Mouse (Mus musculus): ENCODE measurements at regions not wholly inside any gene's neighbourhood (a gene's known extent, or its start where the extent isn't known, plus 50 kb on each side); places are given as distances from the start of the nearest gene placed in this dataset.
A peak's percentile ranks its signal among the peaks of the same experiment; 100 is the strongest.

DNA sequence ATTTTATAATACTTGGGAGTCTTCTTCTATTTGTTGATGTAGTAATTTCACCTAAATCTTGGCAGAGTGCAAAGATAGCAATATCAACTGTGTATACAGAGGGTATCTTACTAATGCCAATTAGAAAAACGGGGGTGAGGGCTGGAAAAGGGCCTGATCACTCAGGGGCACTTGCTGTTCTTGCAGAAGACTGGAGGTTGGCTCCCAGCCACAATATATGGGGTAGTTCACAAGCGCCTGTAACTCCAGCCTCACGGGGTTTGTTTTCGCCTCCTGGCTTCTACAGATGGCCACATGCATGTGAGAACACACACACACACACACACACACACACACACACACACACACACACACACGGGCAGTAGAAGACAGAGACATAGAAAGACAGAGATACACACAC lies 185.7 kb downstream of the Plk2 start:
- no peak for DNase-seq (ENCODE audit: low read depth, low spot score)

DNA sequence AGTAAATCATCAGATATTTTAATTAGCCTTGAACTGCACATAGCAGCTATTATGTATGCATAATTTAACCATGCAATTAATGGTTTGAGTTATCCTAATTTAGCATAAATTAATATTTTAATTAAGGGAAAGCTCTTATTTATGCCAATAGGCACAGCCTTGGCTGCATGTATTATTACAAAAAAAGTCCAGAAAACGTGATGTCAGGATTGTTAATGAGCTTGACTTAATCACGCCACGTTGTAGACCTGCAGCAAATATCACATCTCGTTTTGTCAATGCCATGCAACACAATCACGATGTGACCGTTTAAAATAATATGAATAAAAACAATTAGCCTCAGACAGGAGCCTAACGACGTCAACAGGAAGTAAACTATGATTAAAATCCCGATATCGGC lies 189.9 kb downstream of the Plk2 start:
- no peak for DNase-seq (ENCODE audit: low read depth, low spot score)

DNA sequence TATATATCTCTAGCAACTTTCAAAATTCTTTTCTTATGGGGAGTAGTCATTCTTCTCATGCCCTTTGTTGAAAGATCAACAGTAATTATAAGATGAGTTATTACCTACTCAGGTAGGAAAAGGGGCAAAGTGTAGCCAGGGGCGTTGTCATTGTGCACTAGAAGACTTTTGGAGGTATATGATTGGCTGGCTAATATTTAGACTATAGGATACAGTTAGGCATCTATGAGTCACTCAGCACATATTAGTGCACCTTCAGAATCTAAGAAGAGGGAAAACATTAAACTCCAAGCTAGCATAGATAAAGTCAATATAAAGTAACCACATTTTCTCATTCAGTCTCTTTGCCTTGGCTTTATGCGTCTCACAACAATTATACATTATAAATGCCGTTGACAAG lies 199.8 kb downstream of the Plk2 start:
- DNase-seq (ENCODE audit: low read depth, low spot score), result no peak

DNA sequence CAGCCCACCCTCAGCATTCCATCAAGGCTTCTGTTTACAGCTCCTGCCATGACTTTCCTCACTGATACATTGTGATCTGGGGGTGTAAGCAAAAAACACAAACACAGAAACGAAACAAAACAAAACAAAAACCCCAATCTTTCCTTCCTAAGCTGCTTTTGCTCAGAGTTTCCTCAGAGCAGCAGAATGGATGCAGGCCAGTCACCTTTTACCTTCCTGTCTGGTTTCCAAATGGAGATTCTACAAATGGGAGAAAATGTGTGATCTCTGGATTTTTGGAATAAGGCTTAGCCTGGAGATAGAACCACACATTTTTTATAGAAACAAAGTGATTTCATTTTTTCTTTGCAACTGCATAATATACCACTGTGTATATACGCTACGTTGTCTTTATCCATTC lies 204.8 kb downstream of the Plk2 start:
- DNase-seq (ENCODE audit: low read depth, low spot score), result no peak

DNA sequence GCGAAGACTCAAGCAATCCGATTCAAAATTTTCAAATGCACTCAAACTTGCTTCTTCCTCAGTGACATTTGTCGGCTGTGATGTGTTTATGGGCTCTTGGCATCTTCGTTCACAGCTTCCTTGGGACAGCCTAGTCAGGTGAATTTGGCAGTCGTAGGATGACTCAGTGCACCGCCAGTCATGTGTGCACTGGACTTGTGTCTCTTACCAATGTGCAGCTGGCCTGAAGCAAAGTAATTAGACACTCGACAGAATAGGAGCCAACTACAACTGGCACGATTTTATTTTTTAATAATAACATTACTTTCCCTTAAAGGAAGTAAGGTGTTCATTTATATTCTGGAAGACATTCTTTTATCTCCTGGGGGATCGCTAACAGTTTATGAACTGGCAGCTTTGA lies 205.5 kb downstream of the Plk2 start:
- DNase-seq (ENCODE audit: low read depth, low spot score), result peak; percentile 35

DNA sequence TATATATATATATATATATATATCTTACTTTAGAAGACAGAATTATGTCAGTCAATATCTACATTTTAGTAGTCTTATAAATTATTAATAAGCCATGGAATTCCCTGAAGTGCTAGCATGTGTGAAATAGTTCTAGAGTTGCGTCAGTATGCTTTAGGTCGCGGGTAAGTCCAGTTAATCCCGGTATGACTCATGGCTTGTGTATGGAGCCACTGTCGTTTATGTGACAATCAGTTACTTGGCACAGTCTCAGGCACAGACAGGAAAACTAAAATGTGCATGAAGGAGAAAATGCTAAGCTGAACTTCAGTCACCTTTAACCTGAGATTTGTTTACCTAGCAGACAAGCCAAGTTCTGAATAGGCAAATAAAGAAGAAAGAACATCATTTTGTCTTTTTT lies 206.5 kb downstream of the Plk2 start:
- peak; percentile 55 for DNase-seq (ENCODE audit: low read depth, low spot score)

DNA sequence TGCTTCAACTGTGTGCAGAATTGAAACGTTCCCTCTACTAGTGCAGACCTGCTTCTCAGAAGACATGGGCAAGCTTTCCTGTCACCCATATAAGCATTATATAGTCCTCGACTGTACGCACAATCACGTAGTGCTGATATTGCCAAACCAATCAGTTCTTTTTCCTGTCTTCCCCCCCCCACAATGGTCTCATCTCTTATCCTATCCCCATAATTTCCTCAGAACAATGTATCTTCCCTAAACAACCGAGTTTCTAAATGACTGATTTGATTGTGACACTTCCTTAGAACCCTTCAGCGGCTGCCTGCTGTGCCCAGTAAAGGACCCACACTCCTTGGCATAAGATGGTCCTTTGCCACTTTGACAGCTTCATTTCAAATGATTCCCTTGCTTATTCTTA lies 207.0 kb downstream of the Plk2 start:
- DNase-seq (ENCODE audit: low read depth, low spot score), result no peak

DNA sequence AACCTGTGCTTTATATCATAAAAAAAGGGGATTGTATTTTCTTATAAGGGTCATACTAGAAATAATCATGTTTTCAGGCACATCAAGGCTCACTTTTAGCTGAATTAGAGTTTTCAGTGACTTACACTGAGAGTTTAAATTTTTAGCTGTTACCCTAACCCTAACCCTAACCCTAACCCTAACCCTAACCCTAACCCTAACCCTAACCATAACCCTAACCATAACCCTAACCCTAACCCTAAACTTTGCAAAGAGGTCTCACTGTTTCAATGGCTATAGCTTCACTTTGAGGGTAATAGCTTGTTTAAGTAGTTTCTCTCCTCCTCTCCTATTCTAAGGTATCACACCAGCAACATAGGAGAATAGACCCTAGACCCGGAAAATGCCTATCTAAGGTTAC lies 208.0 kb downstream of the Plk2 start:
- DNase-seq (ENCODE audit: low read depth, low spot score), result no peak

DNA sequence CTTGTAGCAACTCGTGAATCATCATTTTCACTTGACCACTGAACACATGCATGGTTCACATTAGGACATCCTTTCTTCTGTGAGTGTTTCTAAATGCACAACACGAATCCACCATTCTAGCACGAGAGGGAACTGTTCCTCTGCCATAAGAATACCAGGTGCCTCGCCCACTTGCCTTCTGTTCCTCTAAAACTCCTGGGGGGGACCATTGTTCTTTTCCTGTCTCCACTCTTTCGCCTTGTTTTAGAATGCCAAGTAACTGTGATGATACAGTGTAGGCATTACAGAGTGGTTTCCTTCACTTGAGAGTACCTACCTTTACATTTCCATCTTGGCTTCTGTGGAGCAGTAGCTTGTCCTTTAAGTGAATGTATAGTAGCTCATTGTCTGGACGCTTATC lies 224.2 kb downstream of the Plk2 start:
- no peak for DNase-seq (ENCODE audit: low read depth, low spot score)

DNA sequence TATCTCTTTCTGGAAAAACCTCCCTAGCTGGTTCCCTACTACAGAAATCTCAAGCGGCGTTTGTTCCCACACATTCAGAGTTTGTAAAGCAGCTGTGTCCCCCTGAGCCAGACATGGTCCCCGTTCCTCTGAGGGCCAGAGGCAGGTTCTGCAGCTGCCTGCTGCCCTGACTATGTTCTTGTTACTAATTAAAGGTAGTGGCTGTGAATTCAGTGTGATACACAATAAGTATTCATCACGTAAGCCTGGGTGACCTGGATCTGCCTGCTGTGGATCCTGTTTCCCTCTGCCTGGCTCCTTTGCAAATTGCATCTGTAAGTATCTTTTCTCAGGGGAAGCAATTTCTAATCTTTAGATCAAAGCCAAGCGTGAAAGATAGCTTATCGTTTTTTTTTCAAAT lies 232.3 kb downstream of the Plk2 start:
- DNase-seq (ENCODE audit: low read depth, low spot score), result no peak

DNA sequence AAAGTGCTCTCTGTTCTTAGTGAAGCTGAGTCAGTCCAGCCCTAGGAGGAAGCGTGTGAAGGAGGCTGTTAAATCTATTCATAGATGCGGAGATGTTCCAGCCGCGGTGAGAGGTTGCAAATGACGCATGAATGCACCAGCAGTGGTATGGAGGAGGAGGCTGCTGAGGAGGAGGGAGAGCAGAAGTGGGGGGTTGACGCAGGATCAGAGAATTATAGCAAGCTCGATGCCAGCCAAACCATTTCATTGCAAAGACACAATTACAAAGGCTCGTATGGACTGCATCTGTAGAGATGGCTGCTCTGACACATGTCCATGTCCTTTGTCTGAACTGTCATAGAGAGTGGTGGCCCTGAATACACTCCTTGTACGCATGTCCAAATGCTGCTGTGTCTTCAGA lies 232.9 kb downstream of the Plk2 start:
- no peak for DNase-seq (ENCODE audit: low read depth, low spot score)

DNA sequence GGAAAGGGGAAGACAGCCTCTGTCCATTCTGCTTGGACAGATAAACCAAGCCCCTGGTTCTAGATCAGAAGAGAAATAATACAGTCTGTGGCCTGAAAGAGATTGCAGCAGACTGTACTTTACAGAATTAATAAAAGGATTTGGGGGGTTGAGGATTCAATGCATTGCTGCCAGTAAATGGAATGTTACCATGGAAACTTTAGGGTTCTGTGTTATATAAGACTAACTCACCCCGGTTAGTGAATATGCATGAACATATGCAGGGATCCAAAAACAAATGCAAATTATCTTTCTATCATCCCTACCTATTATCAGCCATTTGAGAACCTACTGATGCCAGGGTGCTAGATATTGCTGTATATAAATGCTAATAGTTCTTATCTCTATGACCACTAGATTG lies 233.4 kb downstream of the Plk2 start:
- DNase-seq (ENCODE audit: low read depth, low spot score), result no peak

DNA sequence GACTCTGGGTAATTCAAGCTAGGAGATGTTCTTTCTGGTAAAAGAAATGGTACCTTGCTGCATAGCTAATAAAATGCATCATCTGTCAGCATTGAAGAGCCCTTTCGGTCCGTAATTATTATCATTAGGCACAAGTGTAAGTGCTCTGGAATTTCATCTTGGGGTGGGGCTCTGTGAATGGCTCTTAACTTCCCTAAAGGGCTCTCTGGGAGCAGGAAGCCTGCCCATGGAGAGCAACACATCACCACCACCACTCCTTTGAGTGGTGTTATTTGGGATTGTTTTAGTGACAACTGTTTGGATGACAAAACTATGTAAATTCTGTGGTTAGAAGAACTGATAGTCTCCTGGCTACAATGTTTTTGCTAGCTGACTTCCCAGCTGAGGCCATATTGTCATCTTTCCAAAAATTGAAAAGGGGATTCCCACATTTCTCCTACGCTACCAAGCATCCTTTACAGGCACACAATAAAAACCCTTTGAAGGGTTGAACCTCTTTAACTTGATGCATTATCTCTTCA lies 238.5 kb downstream of the Plk2 start:
- peak; percentile 56 for DNase-seq (ENCODE audit: low read depth, low spot score)

DNA sequence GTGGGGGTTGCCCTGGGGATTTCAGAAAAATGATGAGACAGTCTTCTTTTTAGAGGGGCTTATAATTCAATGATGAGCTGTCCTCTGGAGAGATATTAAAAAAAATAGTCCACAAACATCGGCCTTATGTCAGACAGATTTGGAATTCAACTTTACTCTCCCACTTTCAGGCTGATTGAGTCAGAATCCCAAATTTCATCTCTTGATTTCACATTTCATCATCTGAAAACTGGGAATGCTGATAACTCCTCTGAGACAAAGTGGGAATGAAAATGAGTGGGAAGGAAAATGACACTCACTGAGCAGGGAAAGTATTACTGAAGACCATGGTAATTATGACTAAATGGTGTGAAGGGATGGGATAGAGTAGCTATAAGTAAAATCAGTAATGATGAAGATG lies 239.1 kb downstream of the Plk2 start:
- peak; percentile 64 for DNase-seq (ENCODE audit: low read depth, low spot score)

DNA sequence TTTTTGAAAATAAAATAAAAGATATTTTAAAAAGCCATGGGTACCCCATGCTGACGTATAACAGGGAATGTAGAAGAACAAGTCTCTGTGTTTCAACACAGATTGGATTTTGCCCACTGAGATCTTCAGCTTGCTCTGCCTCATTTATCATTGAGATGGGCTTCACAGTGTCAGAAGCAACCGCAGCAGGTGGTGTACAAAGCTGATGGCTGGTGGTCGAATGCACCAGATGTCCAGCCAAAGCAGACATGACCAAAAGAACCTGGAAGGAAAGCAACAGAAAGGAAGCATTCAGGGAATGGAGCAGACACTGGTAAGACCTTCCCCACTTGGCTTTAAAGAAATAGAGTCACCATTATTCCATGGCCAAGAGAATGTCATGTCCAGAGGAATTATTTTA lies 247.9 kb downstream of the Plk2 start:
- DNase-seq (ENCODE audit: low read depth, low spot score), result no peak

DNA sequence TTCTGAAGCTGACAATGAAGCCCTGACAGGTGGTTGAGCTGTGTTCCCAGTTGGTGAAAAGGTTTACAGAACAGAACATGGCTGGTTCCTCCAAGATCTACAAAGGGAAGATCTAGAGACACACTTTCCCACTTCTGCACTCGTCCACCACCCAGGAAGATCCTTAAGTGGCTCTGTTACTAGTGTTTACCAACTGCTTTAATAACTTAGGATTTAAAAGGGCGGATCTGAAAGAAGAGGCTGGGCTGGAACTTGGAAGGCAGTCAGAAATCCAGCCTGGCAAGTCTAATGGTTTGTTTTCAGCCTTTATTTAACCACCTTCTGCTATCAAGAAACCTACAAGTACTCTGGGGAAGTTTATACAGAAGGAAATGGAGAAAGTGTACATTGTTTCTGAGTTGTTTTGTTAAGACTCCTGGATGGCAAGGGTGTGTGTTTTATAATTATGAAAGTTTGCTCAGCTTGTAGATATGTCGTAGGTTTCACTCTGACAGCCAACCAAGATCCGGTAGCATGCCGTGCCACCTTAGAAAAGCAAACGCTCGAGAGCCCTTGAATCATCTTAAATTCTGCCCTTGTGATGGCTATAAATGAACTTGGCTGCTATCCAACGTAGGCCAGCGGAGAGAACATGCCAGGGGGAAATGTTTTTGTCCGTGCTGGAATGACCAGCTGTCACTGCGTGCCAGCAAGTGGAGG lies 248.5 kb downstream of the Plk2 start:
- DNase-seq (ENCODE audit: low read depth, low spot score), result no peak

DNA sequence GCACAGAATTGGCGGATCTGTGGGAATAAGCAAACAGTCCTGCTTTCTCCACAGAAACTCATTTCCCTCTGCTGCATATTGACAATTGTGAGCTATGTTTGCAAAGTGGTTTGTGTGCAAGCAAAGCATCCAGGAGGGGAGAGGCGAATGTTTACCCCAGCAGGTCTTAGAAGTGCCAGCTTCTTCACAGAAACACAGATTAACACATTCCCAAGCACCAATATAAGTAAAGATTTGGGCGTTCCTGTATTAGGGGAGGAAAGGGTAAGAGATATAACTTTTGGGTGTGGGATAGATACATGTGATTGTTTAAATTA lies 249.0 kb downstream of the Plk2 start:
- no peak for DNase-seq (ENCODE audit: low read depth, low spot score)

DNA sequence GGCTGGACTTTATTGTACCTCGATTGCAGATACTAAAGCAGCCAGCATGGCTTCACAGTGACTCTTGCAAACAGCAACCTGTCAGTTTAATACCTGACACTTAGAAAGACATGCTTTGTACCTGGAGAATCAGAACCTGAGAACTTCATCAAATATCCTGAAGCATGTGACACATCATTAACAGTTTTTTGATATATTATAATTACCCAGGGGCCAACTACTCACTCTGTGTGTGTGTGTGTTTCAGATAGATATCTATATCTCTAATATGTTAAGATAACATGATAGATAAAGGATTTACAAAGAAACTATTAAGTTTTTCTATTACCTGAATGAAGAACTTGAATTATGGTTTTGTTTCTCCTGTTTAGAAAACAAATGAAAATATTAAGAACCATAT lies 254.5 kb downstream of the Plk2 start:
- DNase-seq (ENCODE audit: low read depth, low spot score), result no peak

DNA sequence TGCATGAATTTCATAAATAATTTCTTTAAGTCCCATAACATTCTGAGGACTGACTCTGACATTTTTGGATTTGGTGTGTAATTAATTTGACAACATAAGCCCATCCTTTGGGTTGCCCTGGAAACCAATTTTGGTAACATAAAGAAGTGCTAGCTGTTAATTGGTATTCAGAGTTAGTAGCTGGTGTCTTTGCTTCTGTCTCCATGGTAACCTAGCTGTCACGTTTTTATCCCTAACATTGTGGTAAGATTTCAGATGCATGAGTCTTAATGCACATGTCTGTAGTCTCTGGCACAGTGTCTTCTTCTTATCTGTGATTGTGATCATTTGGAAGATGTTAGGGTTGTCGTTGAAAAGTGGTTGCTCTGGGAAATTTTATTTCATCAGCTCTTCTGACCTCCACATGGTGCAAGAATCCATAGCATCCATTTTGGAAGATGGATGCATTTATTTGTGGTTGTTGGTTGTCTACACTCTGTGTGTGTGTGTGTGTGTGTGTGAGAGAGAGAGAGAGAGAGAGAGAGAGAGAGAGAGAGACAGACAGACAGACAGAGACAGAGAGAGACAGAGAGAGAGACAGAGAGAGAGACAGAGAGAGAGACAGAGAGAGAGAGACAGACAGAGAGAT lies 255.1 kb downstream of the Plk2 start:
- no peak for DNase-seq (ENCODE audit: low read depth, low spot score)

DNA sequence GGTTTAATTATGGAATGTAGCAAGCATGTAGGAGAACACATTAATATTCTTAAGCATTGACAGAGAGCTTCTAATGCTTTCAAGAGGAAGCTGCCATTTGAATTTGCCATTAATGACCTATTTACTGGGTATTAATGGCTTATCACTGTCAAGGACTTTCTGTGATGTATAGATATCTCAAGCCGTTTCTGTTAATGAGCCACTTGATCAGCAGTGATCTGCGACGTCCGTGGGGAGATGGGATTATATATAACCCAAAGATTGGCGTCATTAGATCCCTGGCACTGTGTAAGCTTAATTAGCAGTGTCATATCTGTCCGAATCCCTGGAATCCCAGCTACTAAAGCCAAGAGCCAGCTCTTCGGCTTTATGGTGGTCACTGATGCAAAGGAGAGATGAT lies 257.4 kb downstream of the Plk2 start:
- no peak for DNase-seq (ENCODE audit: low read depth, low spot score)

DNA sequence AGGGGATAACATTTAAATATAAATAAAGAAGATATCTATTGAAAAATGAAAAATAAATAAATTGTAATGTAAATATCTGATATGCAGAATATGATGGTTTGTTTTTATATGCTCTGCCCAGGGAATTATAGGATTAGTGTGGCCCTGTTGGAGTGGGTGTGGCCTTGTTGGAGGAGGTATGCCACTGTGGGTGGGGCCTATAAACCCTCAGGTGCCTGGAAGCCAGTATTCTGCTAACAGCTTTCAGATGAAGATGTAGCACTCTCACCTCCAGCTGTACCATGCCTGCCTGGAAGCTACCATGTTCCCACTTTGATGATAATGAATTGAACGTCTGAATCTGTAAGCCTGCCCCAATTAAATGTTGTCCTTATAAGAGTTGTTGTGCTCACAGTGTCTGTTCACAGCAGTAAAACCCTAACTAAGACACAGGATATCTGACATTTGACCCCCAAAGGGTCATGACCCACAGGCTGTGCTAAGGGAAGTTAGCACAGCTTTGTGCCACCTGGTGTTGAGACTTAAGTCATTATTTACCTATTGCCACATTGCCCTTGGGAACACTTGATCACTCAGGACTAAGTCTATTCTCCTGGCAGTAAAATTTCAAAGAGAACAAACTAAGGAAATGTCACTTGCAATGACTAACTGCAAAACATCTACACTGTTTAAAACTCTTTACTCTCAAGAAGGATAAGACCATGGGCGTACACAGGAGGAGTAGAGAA lies 270.4 kb downstream of the Plk2 start:
- DNase-seq (ENCODE audit: low read depth, low spot score), result no peak

DNA sequence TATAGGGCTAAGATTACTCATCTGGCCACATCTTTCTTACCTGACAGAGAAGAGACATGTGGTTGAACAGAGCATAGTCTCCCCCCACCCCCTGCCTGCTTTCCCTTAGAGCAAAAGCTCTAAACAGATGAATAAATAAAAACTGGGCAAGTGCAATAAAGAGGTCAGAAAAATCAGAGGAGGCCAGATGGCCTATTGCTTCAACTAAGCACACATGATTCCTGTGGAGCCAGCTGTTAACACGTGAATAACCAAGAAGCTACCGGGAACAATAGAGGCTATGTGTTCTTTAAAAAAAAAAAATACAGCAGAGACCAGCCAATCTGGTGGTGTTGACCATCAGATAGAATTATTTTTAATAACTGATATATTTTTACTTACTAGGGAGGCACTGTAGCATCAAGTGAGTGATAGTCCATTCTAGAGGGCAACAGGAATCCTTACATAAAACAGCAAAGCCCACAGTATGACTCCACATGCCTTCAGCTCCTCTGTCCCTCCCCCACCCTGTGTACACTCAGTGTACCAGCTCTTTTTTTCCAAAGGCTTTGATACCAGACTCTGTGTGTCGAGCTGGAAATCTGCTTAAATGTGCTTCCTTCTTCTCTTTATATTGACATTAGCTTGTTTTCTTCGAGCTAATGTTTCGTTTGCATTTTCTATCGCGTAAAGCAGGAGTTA lies 272.6 kb downstream of the Plk2 start:
- DNase-seq (ENCODE audit: low read depth, low spot score), result no peak

DNA sequence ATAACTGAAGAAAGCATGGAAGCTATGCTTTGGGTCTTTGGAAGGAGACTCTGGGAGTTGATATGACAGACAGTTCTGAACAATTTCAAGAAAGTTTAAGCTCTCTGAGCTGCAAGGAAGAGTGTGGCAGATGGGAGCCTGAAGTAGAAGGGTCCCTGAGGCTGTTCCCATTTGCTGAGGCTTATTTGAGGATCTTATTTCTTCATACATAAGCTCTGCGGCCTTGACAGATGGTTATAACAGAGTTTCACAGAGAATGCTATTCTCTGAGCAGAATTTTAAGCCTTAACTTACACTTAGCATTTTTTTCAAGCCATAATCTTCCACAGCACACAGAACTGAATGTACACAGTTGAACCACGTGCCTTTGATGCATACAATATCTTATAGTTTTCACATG lies 278.7 kb downstream of the Plk2 start:
- no peak for DNase-seq (ENCODE audit: low read depth, low spot score)

Data from 3T3-L1 (cell line).